Mouse (Mus musculus): ENCODE data around the gene Kantr. TPM values are rescaled to one million over a fixed set of nuclear protein-coding genes. Genes with fewer than 3 reads are reported as not detected.

The Kantr gene
- polyA plus RNA-seq (2014; fragmentation: Illumina TruSeq; extraction: RNeasy Lipid Tissue Mini Kit (QIAGEN cat#74804); ENCODE audit: insufficient read depth, low read depth, low replicate concordance): 2.6 TPM

DNA sequence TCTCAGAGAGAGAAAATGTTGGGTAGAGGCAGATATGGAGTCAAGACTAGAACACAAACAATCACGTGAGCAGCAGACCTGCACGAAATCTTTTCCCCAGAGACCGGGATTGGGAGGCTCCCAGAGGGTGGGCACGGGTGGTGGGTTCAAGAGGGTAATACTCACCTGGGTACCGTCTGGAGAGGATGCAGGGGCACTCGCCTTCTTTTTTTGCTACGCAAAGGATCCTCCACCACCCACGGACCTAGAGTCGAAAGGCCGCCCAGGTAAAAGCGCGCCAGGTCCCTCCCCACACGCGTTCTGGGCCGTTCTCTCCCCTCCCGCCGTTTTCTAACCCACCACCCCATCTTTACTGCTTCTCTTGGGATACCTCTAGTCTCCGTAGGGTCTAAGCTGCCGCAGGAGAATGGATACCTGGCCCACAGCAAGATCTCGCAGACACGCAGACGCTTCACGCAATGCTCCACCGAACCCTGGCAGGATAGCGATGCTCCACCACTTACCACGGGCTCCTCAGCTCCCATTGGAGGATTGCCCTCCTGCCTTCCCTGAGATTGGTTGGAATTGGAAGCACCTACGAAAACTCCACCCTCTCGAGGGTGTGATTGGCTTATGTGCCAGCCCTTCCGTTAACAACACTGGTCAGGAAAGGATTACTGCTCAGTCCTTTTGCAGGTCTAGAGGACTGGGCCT, at the start of gene Kantr:
Gene Kantr (minus strand): TSS at position 500 of the 693 bp plus-strand sequence.

DNA sequence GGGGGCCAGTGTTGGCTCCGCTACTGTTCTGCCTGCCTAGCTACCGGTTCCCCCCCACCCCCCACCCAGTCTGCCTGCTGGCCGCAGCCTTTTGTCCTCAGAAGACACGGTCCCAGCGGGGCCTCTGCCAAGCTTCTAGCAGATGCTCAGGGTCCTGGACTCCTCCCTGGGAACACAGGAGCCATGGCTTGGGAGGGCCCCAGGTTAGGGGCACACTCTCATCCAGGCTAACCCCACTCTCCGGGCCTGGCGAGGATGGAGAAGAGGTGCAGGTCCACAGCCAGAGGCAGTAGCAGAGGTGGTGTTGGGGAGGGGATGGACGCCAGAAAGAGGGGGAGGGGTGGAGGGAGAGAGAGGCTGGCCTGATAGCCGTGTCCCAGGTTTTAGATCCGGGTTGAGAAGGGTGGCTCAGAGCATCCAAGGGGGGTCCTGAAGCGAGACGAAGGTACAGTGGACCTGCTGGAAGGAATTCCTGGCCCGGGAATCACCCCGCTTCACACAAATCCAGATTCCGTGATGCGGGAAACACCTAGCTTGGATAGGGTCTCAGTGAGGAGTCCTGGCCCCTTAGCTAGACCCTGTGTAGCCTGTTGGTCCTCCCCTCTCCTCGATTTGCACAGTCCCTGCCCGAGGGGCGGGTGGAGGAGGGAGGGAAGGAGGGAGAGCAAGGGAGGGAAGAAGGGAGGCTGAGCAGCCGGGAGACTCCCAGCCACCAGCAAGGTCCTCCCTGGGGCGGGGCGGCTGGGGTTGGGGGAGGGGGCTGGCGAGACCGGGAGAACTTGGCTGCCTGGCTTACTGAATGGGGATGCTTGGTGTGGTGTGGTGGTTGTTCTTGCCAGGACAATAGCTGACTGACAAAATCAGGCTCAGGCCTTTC, 41.3 kb upstream of the Kantr start, which contains the start of gene Gpr173:
Gene Gpr173 (minus strand): TSS at position 308 of the 877 bp plus-strand sequence.

DNA sequence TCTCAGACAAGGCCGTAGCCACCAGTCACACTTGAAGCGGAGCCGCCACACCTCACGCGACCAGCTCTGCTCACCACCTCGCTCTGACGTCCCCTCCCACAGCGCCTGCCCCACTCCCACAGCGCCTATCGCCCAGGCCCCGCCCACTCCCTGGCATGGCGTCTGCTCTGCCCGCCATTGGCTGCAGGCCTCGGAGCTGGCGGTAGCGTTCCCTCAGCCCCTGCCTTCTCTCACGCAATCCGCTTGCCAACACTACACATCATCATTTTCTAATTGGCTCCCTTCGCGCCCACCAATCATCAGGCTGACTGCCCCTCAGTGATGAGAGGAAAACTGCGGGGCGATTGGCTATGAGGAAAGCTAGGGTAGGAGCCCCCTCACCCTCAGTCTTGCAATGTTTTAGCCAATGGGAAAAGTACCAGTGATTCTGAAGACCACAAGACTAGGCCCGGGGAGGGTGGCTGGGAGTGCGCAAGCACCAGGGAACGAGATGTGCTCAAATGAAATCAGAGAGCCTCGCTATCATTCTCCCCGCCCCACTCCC, 15.1 kb upstream of the Kantr start, which contains the start of gene Tspyl2:
Gene Tspyl2 (minus strand): TSS at position 68 of the 544 bp plus-strand sequence.

Other genes starting within 250 kb of the Kantr start
- 11.8 TPM for gene Iqsec2, start 183.2 kb downstream of the Kantr start, polyA plus RNA-seq (2014; fragmentation: Illumina TruSeq; extraction: RNeasy Lipid Tissue Mini Kit (QIAGEN cat#74804); ENCODE audit: insufficient read depth, low read depth, low replicate concordance)
- gene Kdm5c, start 94.5 kb downstream of the Kantr start, polyA plus RNA-seq (2014; fragmentation: Illumina TruSeq; extraction: RNeasy Lipid Tissue Mini Kit (QIAGEN cat#74804); ENCODE audit: insufficient read depth, low read depth, low replicate concordance): 17.3 TPM
- gene Tspyl2, start 14.9 kb upstream of the Kantr start, polyA plus RNA-seq (2014; fragmentation: Illumina TruSeq; extraction: RNeasy Lipid Tissue Mini Kit (QIAGEN cat#74804); ENCODE audit: insufficient read depth, low read depth, low replicate concordance): 14.3 TPM
- gene Gpr173, start 41.2 kb upstream of the Kantr start, polyA plus RNA-seq (2014; fragmentation: Illumina TruSeq; extraction: RNeasy Lipid Tissue Mini Kit (QIAGEN cat#74804); ENCODE audit: insufficient read depth, low read depth, low replicate concordance): 1.5 TPM
- not detected for gene Cldn34a, start 235.8 kb upstream of the Kantr start, polyA plus RNA-seq (2014; fragmentation: Illumina TruSeq; extraction: RNeasy Lipid Tissue Mini Kit (QIAGEN cat#74804); ENCODE audit: insufficient read depth, low read depth, low replicate concordance)